Mouse (Mus musculus) embryonic facial prominence, embryonic 13.5 days (tissue): ENCODE data around the gene Klhl36. TPM values are rescaled to one million over a fixed set of nuclear protein-coding genes. Genes with fewer than 3 reads are reported as not detected.

Experiments
- ATAC-seq: fragments of 200-750 bp; cut with Nextera tagmentation; 2 replicates; pipeline ENCODE4 v1.8.0; 2017; ENCODE audit warnings: low read depth; ENCODE audit not compliant: insufficient number of reproducible peaks, insufficient read depth, low FRiP score, low TSS enrichment
- H3K27ac ChIP-seq: fragments of 300-500 bp; sonication (generic); 2 replicates; pipeline ENCODE4 v1.5.1; 2015; ENCODE audit warnings: moderate library complexity, mild to moderate bottlenecking, inconsistent platforms
- H3K27me3 ChIP-seq: fragments of 300-500 bp; sonication (generic); 2 replicates; pipeline ENCODE4 v1.6.1; 2015; ENCODE audit warnings: mild to moderate bottlenecking, inconsistent platforms
- H3K36me3 ChIP-seq: fragments of 300-500 bp; sonication (generic); 2 replicates; pipeline ENCODE4 v1.6.1; 2015; ENCODE audit warnings: mild to moderate bottlenecking, inconsistent platforms
- H3K4me1 ChIP-seq: fragments of 300-500 bp; sonication (generic); 2 replicates; pipeline ENCODE4 v1.6.1; 2015; ENCODE audit warnings: inconsistent platforms
- H3K4me2 ChIP-seq: fragments of 300-500 bp; sonication (generic); 2 replicates; pipeline ENCODE4 v1.6.1; 2015; ENCODE audit warnings: moderate library complexity, mild to moderate bottlenecking, inconsistent platforms
- H3K4me3 ChIP-seq: fragments of 300-500 bp; sonication (generic); 2 replicates; pipeline ENCODE4 v1.5.1; 2015; ENCODE audit warnings: mild to moderate bottlenecking, inconsistent platforms
- H3K9ac ChIP-seq: fragments of 300-500 bp; sonication (generic); 2 replicates; pipeline ENCODE4 v1.6.1; 2015; ENCODE audit warnings: mild to moderate bottlenecking, inconsistent platforms
- H3K9me3 ChIP-seq: fragments of 300-500 bp; sonication (generic); 2 replicates; pipeline ENCODE4 v1.6.1; 2016; ENCODE audit warnings: inconsistent platforms
- WGBS: fragments of 180-500 bp; shearing (Covaris S2); methylation state at CpG from one replicate; pipeline ENCODE4 v1.1.7; 2015; ENCODE audit warnings: mixed read lengths; 5-methylcytosine and 5-hydroxymethylcytosine counted together
- polyA plus RNA-seq: library from polyadenylated mRNA; unstranded; fragments of >200 nt; fragmentation: Nextera tagmentation; extraction: Ambion mirVana; gene quantifications from 2 replicates; pipeline ENCODE4 v1.2.1, GENCODE M21; 2015

The Klhl36 gene
- polyA plus RNA-seq, 1 experiment from 2014 or later = 8.4 TPM

DNA sequence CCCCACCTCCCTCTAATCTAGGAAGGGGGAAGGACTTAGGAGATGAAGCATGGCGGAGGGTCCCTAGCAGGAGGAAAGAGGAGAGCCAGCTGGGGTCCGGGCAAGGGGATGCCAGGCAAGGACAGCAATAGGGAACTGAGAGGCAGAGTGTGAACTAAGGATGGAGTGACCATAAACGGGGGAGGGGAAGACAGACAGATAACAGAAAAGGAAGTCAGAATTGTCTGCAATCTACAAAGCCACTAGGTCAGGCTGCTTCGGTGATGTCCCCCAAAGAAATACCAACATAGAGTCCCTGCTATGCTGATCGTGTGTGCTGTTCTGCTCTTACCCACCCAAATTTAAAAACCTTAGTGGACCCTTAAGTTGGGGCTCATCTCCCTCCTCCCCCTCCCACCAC is 35.1 kb upstream of the Klhl36 start:
- peaks cover 5% of the 10 kb centered on the region; the same call in 1 of the 2 replicates for H3K36me3 ChIP-seq
- H3K9ac ChIP-seq = no peak overlapping the region
- H3K4me2 ChIP-seq = no peak overlapping the region
- peaks cover 59% of the 10 kb centered on the region for H3K4me1 ChIP-seq
- no peak overlapping the region for H3K27ac ChIP-seq
- ATAC-seq = no peak
- no peaks in the 10 kb centered on the region for H3K27me3 ChIP-seq
- 84% methylated on average over 5 of the region's 5 CpGs for WGBS
- H3K9me3 ChIP-seq = no peaks in the 10 kb centered on the region
- H3K4me3 ChIP-seq = no peak overlapping the region

DNA sequence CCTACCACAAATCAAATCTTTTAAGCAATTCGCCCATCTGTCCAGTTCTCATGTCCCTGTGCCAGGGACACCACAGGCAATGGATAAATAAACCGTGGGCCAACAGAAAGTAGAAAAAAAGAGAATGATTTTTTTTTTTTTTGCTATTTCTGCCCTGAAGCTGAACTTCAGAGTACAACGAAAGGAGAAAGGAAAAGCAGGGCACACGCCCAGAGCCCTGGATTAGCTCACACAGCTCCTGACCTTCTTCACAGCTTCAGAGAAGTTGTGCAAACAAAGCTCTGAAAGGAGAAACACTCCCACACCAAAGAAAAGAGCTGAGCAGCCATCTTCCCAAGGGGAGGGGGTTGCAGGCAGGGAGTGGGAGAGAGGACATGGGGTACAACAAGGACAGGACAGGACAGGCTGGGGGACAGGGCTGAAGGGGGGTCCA is 34.3 kb upstream of the Klhl36 start:
- Histone ChIP-seq H3K4me3 (no peak overlapping the region), H3K27ac (no peak overlapping the region), H3K4me1 (peaks cover 66% of the 10 kb centered on the region), H3K9me3 (no peaks in the 10 kb centered on the region), H3K27me3 (no peaks in the 10 kb centered on the region), H3K9ac (no peak overlapping the region), H3K4me2 (no peak overlapping the region), H3K36me3 (no peaks in the 10 kb centered on the region)
- 54% methylated on average over 4 of the region's 4 CpGs for WGBS
- no peak for ATAC-seq

DNA sequence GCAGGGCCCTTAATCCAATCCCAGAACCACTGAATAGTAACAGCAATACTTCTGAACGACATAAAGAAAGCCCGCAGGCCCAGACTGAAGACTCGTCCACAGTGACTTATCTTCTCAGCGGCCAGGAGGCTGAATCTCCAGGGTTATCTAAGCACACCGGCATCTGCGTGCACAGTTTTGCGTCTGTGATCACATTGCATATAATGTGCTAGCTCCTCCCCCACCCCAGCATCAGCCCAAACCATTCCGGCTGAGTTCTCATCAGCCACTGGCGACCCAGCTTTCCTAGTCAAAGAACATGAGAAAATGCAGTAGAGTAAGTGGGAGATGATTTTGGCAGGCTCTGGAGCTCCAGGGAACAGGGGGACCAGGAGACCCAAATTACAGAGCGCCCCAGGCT is 33.1 kb upstream of the Klhl36 start:
- H3K4me1 ChIP-seq = peaks cover 70% of the 10 kb centered on the region
- H3K36me3 ChIP-seq = no peaks in the 10 kb centered on the region
- ATAC-seq = no peak
- H3K4me3 ChIP-seq = no peak overlapping the region
- H3K4me2 ChIP-seq = no peak overlapping the region
- no peaks in the 10 kb centered on the region for H3K9me3 ChIP-seq
- H3K27me3 ChIP-seq = no peaks in the 10 kb centered on the region
- H3K27ac ChIP-seq = no peak overlapping the region
- 0 out of 2 replicates have a peak overlapping the region, but pooled peaks have one; percentile 32 for H3K9ac ChIP-seq
- 45% methylated on average over 10 of the region's 10 CpGs for WGBS

DNA sequence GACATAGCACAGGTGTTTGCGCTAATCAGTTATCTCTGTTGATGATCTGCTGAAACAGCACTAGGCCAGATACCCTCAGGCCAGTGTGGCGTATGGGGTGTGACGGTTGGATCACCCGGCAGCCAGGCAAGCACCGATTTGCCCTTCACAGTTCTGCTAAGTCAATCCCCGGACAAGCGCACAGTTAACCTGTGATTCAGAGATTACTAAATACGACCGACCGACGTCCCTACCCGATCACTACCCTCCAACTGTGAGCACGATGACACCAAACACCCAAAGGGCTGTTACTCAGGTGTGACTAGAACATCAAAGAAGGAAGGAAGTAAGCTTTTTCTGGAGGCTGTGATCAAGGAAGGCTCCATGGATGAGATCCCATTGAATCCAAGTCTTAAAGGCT is 32.6 kb upstream of the Klhl36 start:
- no peak for ATAC-seq
- Histone ChIP-seq H3K27me3 (no peaks in the 10 kb centered on the region), H3K27ac (no peak overlapping the region), H3K9me3 (no peaks in the 10 kb centered on the region), H3K4me3 (no peak overlapping the region), H3K9ac (no peak overlapping the region), H3K36me3 (no peaks in the 10 kb centered on the region), H3K4me2 (no peak overlapping the region), H3K4me1 (peaks cover 66% of the 10 kb centered on the region)
- WGBS = 57% methylated on average over 13 of the region's 13 CpGs

DNA sequence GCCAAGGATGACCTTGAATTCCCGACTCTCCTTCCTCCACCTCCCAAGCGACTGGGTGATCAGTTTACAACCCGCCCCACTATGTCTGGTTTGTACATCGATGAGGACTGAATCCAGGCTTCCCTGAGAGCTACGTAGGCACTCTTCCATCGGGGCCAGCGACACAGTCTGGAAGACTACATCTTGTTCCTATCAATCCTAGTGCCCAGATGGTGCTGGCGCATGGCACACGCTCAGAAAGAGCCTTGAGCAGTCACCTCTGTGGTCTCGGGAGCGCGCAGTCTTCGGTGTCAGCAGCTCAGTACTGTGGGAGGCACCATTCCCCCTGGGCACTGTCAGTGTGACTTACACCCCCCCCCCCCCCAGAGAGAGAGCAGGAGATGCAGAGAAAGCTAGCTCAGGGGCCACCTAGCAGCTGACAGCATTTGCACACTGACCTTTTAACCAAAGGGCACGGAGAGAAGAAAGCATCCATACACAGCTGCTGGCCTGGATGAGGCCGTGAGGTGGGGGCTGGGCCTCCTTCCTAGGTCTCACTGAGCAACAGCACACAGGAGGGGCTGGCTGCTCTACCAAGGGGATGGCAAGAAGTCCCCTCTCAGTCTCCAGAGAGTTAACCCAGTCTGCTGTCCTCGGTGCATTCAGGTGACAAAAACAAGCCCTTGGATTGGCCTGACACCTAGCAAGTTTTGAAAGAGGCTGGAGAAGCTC is 32.0 kb upstream of the Klhl36 start:
- Histone ChIP-seq H3K4me3 (no peak overlapping the region), H3K9me3 (no peaks in the 10 kb centered on the region), H3K4me1 (peaks cover 63% of the 10 kb centered on the region), H3K27me3 (no peaks in the 10 kb centered on the region), H3K4me2 (no peak overlapping the region), H3K9ac (no peak overlapping the region), H3K36me3 (no peaks in the 10 kb centered on the region), H3K27ac (no peak overlapping the region)
- no peak for ATAC-seq
- WGBS = 27% methylated on average over 16 of the region's 16 CpGs

DNA sequence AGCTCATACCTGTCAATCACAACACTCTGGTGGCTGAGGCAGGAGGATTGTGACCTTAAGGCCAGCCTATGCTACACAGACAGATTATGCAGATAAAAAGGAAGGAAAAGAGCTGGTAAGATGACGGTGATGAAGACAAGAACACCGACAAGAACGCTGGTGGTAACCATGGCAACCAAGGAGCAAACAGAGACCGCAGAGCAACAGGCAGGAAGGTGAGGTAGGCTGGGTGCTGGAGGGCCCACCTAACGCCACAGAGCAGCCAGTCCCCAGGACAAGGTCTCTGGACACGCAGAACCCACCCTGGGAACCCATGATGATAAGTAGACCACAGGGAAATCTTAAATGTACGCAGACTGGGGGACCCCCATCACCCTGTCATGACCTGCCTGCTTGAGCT is 31.5 kb upstream of the Klhl36 start:
- H3K9ac ChIP-seq = no peak overlapping the region
- no peak overlapping the region for H3K4me3 ChIP-seq
- 68% methylated on average over 7 of the region's 7 CpGs for WGBS
- no peaks in the 10 kb centered on the region for H3K36me3 ChIP-seq
- H3K4me2 ChIP-seq = no peak overlapping the region
- no peaks in the 10 kb centered on the region for H3K9me3 ChIP-seq
- ATAC-seq = no peak
- H3K4me1 ChIP-seq = peaks cover 60% of the 10 kb centered on the region
- H3K27me3 ChIP-seq = no peaks in the 10 kb centered on the region
- H3K27ac ChIP-seq = no peak overlapping the region

DNA sequence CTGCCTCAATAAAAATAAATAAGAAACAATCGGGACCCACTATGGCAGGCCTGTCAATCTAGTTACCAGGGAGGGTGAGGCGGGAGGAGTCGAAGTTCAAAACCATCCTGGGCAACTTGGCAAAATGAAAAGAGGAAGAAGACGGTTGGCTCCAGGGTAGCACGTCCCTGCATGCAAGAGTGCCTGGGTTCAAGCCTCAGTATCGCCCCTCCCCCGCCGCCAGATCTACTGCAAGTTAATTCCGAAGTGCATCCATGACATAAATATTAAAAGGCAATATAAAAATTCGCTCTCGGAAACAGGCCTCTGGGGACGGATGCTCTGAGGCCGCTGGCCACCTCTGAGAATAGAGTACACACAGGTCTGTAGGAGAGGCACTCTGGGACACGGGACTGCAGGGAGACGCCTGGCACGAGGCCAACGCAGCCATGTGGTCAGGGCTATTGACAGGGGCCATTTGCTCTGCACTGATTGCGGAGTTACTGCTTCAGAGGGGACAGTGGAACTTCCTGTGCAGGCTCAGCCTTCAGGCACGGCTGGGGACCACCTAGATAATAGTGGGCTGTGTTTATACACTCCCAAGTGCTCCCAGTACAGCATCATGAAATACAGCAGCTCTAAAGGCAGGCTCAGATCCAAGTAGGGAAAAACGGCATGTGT is 30.6 kb upstream of the Klhl36 start:
- Histone ChIP-seq H3K4me3 (no peak overlapping the region), H3K27ac (no peak overlapping the region), H3K27me3 (no peaks in the 10 kb centered on the region), H3K9me3 (no peaks in the 10 kb centered on the region), H3K4me1 (peaks cover 60% of the 10 kb centered on the region), H3K9ac (0 out of 2 replicates have a peak overlapping the region, but pooled peaks have one; percentile 54), H3K4me2 (peak overlapping the region; percentile 41), H3K36me3 (no peaks in the 10 kb centered on the region)
- 32% methylated on average over 20 of the region's 20 CpGs for WGBS
- peak; percentile 27; the same call in 1 of the 2 replicates for ATAC-seq

DNA sequence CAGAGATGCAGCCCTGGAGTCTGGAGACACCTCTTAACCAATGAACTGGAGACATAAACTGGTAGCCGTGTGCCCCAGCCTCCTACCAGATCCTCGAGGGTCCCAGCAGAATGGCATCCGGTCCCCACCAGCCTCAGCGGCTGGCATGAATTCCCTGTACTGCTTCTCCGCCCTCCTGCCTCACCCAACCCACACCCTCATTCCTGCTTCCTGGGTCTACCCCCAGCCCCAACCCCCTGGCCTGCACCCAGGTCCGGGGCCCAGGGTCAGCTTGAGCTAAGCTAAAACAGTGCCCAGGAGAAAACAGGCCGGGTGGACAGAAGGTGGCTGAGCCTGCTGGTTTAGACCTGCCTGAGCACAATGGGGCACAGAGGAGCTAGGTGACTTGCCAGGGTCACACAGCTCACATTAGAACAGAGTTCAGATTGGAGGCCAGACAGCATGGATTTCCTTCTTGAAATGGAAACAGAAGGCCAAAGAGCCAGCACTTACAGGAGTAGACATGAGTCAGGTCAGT is 29.9 kb upstream of the Klhl36 start:
- peak overlapping the region; percentile 28; the same call in 1 of the 2 replicates for H3K27ac ChIP-seq
- ATAC-seq = no peak
- H3K4me2 ChIP-seq = peak overlapping the region; percentile 41; the same call in 1 of the 2 replicates
- no peak overlapping the region for H3K4me3 ChIP-seq
- H3K27me3 ChIP-seq = no peaks in the 10 kb centered on the region
- peaks cover 66% of the 10 kb centered on the region for H3K4me1 ChIP-seq
- 54% methylated on average over 7 of the region's 7 CpGs for WGBS
- peak overlapping the region; percentile 54; the same call in 1 of the 2 replicates for H3K9ac ChIP-seq
- no peaks in the 10 kb centered on the region for H3K36me3 ChIP-seq
- no peaks in the 10 kb centered on the region for H3K9me3 ChIP-seq

DNA sequence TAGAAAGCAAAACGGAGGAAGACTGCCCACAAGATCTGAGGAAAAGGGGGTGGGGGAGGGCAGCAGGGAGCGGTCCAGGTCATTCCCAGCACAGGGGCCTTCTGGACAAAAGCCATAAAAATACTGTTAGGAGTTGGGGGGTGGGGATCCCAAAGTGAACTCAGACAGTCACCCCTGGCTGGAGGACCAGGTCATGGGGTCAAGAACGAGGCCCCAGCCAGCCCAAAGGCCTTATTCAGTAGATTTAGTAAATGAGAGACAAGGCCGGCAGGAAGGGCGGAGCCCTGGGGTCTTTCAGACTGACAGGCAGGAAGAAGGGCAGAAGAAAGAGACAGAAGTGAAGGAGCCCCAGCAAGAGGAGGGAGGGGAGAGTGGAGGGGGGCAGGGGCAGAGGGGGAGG is 29.1 kb upstream of the Klhl36 start:
- peaks cover 66% of the 10 kb centered on the region for H3K4me1 ChIP-seq
- 31% methylated on average over 5 of the region's 5 CpGs for WGBS

DNA sequence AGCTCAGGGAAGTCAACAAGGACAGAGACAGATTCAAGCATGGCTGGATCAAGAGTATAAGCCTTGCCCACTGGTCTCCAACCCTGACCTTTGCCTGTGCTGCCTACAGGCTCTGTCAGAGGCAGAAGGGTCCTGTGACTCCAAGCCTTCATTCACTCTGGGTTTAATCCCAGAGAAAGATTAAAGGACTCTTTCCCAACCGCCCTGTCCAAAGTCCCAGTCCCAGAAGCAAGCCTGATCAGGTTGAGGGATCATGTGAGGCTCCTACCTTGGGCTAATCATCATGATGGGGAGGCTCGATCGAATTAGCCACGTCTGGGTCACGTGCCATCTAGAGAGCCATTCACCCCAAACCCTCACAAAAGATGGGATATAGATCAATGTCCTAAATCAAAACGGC is 27.4 kb upstream of the Klhl36 start:
- Histone ChIP-seq H3K9ac (no peak overlapping the region), H3K4me2 (no peak overlapping the region), H3K36me3 (no peaks in the 10 kb centered on the region), H3K9me3 (no peaks in the 10 kb centered on the region), H3K27ac (no peak overlapping the region), H3K4me1 (peaks cover 65% of the 10 kb centered on the region), H3K27me3 (no peaks in the 10 kb centered on the region), H3K4me3 (no peak overlapping the region)
- 80% methylated on average over 6 of the region's 6 CpGs for WGBS
- ATAC-seq = no peak

More for the DNA sequence above, 29.1 kb upstream of the Klhl36 start:
- ATAC-seq = no peak
- no peak overlapping the region for H3K27ac ChIP-seq
- no peak overlapping the region for H3K4me3 ChIP-seq
- no peaks in the 10 kb centered on the region for H3K27me3 ChIP-seq
- no peak overlapping the region for H3K4me2 ChIP-seq
- H3K9me3 ChIP-seq = no peaks in the 10 kb centered on the region
- no peak overlapping the region for H3K9ac ChIP-seq
- no peaks in the 10 kb centered on the region for H3K36me3 ChIP-seq

DNA sequence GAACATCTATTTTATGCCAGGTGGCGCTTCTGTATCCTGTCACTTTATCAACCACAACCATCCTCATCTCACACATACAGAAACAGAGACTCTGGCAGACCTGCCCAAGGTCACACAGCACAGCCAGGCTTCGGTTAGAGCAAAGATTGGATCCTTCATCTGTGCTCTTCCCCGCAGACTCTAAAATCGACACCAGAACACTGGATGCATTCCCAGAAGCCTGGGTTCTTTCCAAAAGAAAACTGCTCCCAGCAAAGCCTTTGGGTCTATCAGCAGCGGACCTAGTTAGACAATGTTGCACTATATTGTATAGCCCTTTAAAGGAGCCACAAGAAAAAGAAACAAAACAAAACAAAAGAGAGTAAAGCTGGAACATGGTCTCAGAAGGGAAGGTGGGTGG is 26.8 kb upstream of the Klhl36 start:
- H3K36me3 ChIP-seq = no peaks in the 10 kb centered on the region
- no peak overlapping the region for H3K4me2 ChIP-seq
- no peak overlapping the region for H3K27ac ChIP-seq
- peaks cover 61% of the 10 kb centered on the region for H3K4me1 ChIP-seq
- no peak overlapping the region for H3K9ac ChIP-seq
- WGBS = 86% methylated on average over 5 of the region's 5 CpGs
- no peak for ATAC-seq
- no peaks in the 10 kb centered on the region for H3K27me3 ChIP-seq
- no peak overlapping the region for H3K4me3 ChIP-seq
- H3K9me3 ChIP-seq = no peaks in the 10 kb centered on the region

DNA sequence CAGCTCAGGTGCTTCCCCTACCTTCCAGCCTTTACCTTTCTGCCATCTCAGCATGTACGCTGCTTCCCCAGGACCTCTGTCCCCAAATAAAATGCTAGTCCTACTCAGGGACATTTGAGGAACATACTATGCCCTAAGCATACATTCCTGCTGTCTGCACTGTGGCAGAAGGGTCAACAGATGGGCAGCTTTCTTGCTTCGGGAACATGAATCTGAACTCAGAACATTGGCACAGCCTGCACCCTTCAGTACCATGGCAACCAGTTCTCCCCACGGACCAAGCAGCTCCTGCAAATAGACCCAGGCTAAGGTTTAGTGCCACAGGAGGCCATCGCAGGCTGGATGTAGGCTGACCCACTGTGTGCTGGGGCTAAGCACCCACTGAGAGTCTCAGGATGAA is 25.2 kb upstream of the Klhl36 start:
- H3K9ac ChIP-seq = no peak overlapping the region
- H3K27ac ChIP-seq = no peak overlapping the region
- no peaks in the 10 kb centered on the region for H3K27me3 ChIP-seq
- no peak overlapping the region for H3K4me3 ChIP-seq
- ATAC-seq = no peak
- H3K36me3 ChIP-seq = no peaks in the 10 kb centered on the region
- peaks cover 51% of the 10 kb centered on the region for H3K4me1 ChIP-seq
- no peaks in the 10 kb centered on the region for H3K9me3 ChIP-seq
- H3K4me2 ChIP-seq = no peak overlapping the region
- 83% methylated on average over 4 of the region's 4 CpGs for WGBS
